Mouse (Mus musculus) urinary bladder, postnatal 14 days (tissue): Measurements from ENCODE around the gene Gse1.
"Not testable (repeated sequence)": the region's sequence is repeated elsewhere in the genome, so short reads cannot be mapped to it uniquely, and the experiment has no call there.

ENCODE experiments used
- DNase-seq: peaks from one replicate; pipeline ENCODE4 v3.0.0; 2021; ENCODE audit warnings: low spot score

Gene Gse1

DNA sequence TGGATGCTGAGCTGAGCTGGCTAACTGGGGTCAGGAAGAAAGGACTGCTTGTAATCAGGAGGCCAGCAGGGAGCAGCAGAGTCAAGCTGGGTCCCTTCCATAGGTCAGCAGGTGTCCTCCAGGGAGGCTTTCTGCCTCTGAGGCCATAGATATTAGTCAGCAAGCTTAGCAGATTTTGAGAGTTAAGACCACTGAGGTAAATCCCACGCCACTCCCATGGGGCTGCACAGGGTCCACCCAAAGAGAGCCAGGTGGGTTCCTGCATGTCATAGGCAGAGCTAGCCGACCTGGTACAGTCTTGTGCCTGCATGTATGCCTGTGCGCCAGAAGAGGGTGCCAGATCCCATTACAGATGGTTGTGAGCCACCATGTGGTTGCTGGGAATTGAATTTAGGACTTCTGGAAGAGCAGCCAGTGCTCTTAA, 98.9 kb downstream of the Gse1 start:
- DNase-seq: peak; percentile 59

DNA sequence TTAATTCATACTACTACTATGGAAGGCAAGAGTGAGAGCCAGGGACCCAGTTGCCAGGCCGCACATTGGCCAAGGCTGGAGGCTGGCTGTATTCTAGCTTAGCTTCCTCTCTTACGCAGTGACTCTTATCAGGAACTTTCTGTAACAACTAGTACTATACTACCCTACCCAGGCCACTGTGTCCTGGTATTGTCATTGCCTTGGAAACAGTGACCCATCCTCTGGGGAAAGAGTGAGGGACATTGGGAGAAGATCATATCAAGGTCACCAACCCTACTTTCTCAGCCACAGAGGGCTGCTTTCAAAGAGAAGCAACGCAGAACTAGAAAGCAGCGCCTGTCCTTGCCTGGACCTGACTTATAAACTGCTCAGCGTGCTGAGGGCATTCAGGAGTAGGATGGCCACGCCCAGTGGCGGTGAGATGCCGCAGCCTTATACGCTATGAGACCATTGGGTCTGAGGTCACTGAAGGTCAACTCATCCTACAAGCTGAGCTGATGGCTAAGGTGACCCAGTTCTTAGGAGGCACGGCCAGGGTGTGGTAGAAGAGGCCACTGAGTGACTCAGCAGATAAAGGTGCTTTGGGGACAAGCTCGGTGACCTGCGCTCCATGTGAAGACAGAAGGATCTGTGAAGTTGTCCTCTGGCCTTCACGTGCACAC, 100.2 kb downstream of the Gse1 start:
- no peak for DNase-seq

DNA sequence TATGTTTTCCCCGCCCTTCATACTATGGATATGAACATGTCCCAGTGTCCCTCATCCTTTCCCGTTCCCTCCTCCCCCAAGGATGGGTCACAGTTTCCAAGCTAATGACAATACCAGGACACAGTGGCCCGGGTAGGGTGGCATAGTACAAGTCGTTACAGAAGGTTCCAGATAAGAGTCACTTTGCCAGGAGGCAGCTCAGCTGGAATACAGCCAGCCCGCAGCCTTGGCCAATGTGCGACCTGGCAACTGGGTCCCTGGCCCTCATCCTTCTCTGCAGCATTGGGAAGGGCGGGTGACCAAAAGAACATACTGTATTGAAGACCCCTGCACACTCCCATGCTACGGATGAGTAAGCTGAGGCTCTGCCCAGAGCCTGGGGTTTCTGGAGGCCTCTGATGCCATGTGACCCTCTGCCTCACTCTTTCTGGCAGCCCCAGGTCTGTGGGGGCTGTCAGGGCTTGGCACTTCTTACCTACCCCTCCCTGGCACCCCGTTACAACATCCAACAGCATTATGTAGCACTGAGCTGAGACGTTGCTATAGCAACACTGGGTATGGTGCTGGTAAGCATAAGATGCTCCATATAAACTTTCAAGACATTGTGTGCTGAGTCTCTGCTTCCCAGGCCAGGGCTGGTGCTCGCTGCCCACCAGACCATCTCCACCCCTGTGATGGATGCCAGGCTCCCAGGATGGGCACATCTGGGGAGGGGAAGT, 100.9 kb downstream of the Gse1 start:
- no peak for DNase-seq

DNA sequence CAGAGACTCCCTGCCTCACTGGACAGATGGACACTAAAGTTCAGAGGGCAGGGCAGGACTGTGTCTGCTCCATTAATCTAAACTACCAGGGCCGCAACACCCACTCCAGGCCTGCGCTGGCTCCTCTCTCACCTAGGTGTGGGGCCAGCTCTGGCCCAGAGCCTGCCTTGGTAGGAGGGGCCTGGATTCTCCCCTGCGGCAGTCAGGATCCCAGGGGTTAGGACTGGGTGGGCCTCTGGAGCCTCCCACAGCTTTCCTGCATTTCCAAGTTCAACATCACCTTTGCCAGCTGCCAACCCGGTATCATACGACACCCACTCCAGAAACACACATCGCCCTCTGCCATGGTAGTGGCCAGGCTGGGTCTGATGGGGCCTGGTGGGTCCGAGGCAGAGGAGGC, 102.8 kb downstream of the Gse1 start:
- no peak for DNase-seq

DNA sequence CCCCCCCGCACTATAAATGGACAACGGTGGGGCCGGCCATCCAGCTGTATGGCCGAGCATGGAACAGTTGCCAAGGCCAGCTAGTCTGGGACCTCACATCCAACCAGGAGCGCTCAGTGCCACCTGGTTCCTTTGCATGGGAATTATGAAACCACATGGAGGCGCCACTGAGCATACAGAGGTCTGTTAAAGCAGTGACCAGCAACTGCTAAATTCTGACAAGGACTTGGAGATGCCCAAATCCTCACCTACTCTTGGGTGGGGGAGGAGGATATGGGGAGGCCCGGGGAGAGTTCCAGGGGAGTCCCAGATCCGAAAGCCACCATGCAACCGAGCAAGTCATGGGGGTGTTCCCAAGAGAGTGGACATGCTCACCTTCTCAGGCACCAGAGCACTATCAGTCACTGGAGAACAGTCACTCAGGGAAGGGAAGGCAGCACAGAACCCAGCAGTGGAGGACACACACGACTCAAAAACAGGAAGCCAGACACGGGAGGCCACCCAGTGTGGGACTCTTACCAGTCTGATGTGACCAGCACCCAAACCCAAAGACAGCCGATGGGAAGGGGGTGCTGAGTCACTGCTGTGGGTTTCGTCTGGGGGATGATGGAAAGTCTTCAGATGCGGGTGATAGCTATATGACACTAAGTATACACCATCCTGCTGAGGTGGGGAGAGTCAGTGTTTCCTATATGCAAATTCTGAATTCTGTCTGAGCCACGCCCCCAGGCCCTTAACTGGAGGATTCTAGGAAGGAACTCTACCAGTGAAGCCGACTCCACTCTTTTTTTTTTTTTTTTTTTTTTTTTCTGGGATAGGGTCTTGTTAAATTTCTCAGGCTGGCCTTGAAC, 104.3 kb downstream of the Gse1 start:
- DNase-seq: no peak

DNA sequence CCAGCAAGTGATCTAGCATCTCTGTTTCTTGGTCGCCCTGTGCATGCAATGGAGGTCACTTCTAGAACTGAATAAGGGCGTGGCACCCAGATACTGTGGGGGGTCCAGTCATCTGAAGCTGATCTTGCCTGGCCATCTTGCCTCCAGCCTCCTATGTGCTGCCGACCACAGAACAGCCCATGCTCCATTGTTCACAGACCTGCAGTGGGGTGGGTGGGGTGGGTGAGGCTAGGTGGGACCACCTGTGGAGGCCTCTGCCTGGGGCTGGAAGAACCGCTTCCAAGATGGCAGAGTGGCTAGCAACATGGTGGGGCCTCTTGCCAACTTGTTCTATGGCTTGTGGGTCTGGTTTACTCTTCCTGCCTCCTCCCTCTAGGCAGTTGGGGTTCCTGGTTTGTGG, 105.4 kb downstream of the Gse1 start:
- no peak for DNase-seq

DNA sequence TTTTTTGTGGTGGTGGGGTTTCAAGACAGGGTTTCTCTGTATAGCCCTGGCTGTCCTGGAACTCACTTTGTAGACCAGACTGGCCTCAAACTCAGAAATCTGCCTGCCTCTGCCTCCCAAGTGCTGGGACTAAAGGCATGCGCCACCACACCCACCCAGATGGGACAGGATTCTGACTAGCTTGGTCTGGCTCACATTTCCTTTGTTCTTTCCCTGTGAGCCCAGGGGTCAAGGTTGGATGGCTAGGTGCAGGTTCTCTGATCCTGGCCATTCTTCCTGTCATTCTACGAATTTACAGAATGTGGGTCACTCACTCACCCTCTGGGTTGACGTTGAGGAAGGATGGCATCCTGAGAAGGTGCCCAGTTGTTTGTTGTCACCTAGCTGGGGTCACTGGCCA, 106.0 kb downstream of the Gse1 start:
- DNase-seq: not testable (repeated sequence)

DNA sequence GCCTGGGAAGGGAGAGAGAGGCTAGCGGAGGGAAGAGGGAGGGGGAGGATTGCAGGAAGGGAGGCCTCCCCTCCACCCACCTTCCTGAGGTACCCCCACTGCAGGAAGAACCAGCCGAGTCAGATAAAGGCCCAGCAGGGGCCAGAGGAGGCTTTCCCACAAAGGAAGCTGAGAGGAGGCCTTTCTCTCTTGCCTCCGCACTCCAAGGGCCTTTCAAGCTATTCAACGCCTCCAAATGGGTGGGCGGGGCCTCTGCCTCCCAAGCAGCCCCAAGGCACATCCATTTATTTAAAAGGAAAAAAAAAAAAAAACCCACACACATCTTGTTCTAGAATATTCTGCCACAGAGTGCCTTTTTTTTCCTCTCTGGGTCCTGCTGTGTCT, 106.6 kb downstream of the Gse1 start:
- DNase-seq: peak; percentile 26

DNA sequence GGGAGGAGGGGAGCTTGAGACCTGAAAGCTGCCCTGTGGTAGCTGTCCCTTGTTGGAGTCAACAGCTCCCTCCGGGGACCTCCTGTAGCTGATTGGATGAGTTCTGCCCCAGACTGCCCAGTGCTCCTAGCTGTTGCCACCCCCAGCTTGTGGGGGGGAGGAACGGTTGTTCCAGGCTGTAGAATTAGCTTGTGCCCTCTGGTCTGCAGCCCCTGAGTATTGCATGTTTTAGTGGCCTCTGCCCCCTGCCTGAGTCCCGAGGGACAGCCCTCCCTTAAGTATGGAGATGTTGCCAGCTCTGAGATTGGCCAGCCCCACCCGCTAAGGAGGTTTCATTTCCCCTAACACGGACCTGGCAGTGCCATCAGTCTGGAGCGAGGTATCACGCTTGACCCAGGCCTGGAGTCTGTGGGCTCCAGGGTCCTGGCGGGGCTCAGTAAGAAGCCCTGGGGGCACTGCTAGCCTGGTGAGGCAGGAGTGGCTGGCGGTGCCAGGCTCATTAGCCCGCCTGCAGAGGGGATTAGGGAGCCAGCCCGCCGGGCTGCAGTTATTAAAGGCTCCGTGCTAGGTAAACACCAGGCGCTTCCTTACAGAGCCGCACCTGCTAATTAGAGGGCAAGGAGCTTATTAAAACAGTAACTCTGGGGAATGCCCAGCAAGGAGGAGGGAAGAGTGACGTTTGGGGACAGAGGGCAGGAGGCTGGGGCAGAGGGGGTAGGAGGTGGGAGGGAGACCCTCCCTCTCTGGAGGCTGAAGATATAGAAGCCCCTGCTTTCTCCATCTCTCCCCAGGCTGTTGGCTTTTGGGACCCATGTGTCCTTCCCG, 107.2 kb downstream of the Gse1 start:
- no peak for DNase-seq

DNA sequence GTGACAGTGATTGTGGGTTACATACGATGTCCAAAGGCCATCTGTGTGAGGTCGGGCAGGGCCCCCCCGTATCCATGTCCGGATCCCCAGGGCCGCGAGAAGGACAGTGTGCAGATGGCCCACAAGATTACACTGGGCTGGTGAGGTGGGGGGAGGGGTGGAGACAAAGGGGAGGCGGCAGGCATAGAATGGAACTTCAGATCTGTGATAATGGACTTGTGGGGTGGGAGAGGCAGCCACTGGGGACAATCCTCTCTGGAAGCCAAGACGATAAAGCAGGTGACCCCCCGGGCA, 107.8 kb downstream of the Gse1 start:
- peak; percentile 33 for DNase-seq

DNA sequence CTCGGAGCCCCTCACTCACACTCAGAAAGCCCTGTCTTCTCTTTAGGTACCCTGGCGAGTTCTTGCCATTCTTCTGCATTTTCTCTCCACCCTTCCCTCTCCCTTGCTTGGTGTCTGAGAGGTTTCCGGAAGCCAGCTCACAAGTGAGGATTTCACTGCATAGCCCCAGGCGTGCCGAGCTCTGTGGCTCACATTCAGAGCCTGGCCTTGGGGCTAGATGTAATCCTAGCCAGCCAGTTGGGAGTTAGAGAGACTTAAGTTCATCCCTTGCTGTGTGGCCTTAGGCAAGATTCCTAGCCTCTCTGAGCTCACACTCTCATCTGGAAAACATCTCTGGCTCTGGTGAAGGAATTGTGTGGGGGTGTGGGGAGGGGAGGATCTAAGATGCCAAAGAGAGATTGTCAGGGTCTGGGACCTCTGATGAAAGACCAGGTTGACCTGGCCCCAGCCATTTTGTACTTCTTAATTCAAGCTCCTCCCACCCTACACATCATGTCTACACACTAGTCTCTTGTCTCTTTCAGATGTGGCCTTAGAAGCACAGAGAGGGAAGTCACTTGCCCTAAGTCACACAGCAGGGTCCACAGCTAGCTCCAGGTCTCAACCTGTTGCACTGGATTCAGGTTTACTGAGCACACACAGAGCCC, 108.8 kb downstream of the Gse1 start:
- no peak for DNase-seq

DNA sequence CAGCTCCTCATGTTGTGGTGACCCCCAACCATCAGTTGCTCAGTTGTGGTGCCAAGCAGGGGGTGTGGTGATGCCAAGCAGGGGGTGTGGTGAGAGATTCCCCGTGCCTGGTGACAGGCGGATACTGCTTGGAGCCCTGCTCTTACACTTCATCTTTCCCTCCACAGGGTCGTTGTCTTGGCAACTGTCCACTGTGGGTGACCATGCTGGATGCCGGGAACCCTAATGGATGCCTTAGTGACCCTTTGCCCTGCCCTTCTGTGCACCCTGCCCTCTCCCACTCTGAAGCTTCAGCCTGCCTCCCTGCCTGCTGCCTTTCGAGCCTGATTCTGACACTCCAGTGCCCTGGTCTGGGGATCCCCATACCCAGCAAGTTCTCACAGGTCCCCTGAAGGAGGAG, 109.4 kb downstream of the Gse1 start:
- no peak for DNase-seq

DNA sequence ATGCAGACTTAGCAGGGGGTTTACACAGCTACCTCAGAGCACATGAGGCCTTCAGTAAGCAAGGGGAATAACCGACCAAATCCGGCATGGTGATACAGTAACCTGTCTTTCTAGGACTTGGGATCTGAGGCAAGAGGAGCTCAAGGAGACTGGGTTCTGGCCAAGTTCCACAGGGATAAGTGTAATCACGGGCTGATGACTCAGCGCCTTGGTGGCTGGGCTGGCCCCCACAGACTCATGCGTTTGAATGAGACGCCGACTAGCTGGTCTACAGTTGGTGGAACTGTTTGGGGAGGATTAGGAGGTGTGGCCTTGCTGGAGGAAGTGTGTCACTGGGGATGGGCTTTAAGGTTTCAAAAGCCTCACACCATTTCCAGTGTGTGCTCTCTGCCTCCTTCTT, 110.4 kb downstream of the Gse1 start:
- no peak for DNase-seq

DNA sequence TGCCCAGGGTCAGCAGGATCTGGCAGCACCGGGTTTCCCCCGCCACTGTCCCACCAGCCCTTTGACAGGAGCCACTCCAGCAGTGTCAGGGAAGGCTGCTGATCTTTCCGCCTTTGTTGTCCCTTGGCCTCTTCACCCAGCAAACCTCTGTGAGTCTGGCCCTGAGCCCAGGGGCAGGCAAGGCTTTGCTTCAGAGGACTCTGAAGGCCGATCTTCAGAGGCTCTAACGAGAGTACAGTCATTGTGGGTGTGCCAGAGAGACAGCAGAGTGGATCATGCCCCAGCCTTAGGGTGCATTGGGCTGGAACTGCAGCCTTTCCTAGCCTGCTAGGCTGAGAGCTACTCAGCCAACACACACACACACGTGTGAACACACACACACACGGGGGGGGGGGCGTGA, 111.5 kb downstream of the Gse1 start:
- peak; percentile 47 for DNase-seq

DNA sequence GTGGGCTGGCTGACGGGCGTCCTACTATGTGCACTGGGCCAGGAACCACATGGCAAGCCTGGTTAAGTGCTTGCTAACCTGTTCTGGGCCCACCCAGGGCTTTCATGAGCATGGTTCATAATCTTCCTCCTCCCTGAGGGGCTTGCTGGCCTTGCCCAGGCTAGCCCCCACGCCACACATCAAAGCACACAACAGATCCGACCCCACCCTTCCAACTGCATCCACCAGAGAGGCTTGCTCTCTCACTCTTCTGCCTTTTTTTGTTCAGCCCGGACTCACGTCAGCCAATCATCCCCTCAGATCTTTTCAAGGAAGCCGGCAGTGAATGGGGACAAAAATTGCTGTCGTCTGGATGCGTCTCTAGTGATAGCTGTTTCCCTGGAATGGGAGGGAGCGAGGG, 112.9 kb downstream of the Gse1 start:
- DNase-seq: no peak

DNA sequence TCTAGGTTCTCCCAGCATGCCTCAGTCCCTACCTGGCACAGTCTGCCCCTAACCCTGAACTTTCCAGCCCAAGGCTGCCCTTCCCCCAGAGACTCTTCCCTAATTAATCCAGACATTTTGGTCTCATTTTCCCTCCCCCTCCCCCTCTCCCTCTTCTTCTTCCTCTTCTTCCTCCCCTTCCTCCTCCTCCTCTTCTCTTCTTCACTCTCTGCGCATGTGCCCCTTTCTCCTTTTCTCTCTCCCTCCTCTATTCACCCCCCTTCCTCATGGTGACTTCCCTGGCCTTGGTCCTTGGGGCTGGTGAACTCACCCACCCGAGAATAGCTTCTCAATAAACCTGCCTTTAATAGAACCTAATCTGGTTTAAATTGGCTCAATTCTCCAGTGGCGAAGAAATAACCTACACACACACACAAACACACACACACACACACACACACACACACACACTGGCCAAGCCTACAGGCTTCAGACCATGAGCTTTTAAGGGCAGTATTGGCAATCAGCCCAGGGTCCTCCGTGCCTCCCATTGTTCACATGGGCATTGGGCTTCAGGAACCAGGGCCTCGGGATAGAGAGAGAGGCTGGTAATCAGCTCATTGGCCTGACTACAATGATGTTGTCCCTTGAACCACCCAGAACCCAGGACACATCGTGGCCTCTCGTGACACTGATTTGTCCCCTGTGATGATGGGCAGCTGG, 114.7 kb downstream of the Gse1 start:
- no peak for DNase-seq

DNA sequence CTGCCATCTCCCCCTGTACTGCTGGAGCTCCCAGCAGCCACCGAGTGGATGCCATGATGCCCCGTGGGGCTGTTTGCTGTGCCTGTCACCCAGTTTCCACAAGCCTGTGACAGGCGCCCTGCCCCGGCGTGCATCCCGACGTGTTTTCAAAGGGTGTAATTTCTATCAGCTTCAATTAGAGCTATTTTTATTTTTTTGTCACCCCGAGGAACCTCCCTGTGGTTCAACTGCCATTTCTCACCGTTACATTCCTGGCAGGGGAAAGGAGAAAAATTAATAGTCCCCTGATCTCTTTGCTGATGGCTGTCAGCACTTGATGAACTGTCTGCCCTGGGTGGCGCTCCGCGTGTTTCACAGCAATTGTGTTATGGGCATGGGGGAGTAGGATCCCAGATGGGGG, 115.3 kb downstream of the Gse1 start:
- DNase-seq: no peak

DNA sequence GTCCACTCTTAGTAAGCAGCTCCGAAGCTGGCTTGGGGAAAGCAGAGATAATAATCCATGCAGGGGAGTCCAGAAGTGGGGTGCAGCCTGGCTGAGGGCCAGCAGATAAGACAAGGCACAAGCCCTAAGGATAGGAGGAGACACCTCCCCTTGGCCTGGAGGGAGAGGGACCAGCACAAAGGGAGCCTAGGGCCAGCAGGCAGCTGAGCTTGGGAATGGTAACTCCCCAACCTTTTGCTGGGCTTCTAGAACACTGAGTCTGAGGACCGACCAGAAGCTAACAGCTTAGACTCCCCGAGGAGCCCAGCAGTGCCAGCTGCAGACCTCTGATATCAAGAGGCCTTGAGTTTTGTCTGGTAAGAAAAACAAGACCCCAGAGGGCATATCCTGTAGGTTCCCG, 115.9 kb downstream of the Gse1 start:
- no peak for DNase-seq

DNA sequence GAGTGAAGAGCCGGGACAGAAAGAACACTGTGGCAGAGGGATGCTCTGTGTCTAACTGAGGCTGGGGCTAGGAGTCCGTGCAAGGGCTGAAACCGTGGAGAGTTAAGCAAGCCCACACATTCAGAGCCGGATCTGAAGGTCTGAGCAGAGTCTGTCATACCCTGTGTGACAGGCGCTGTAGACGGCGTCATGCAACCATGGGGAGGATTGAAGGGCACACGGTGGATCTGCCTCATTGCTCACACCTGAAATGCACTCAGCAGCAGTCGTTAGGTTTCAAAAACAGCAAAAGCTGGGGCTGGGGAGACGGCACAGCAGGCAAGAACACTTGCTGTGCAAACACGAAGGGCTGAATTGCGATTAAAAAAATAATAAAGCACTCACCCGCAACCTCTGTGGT, 116.3 kb downstream of the Gse1 start:
- DNase-seq: no peak

DNA sequence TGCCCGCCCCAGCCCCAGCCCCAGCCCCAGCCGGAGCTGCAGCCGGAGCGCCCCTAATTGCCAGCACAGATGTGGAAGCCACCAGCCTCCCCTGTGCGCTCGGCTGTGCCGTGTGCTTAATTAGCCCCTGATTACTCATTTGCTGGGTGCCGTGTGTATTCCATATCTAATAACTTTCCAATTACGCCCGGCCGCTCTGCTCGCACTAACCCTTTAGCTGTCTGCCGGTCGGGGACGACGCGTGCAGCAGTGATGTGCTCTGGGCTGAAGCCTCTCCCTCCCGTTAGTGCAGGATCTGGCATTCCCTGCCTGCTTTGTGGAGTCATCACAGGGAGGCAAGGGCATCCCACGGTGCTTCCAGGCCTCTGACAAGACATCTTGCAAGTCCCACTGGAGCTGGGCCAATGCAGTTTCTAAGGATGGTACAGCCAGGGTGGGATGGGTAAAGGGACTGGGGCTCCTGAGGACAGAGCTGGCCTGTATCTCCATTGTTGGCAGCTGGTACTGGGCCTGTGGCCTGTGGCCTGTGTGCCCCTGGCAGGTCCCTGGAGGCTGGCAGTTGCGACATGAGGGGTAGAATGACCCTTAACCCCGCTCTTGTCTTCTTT, 119.6 kb downstream of the Gse1 start:
- no peak for DNase-seq

DNA sequence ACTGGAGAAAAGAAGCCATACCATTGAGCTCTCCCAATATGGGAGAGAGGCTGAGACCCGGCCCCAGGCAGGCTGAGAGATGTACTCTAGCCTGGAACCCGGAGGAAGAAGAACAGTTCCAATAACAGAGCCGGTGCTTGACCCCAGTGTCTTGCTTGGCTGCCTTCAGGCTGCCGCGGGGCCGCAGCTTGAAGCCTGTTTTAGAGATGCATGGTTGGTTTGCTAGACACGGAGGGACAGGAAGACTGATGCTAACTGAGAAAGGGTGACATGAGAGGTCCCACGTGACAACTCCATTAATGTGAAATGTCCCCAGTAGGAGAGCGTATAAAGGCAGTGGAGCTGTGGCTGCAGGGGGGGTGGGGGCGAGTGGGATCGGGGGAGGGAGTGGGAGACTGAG, 120.7 kb downstream of the Gse1 start:
- no peak for DNase-seq
